Mouse (Mus musculus): ENCODE results near the gene Tmem243.
"Not testable (repeated sequence)": the region's sequence is repeated elsewhere in the genome, so short reads cannot be mapped to it uniquely, and the experiment has no call there.

DNA sequence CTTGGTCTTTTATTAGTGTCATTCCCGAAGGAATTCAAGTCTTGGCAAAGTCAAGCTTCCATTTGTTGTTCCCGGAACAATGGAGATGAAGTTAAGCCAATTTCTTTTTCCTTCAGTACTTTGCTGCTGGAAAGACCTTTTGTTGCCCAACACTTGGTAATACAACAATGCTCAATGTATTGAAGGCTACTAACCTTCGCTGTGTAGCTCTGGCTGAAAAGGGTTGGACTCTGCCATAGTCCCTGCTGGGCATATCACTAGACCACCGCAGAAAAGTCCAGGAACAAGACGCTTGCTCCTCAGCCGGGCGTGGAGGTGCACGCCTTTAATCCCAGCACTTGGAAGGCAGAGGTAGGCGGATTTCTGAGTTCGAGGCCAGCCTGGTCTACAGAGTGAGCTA lies 64.7 kb downstream of the Tmem243 start:
- TF ChIP-seq CTCF (IDR thresholded peaks at IDR 0.05; ENCODE audit: control insufficient read depth, insufficient read depth, low read length); POLR2A (IDR thresholded peaks at IDR 0.05; ENCODE audit: borderline replicate concordance, control insufficient read depth, low read depth, low read length): not testable (repeated sequence)

Measured in bone marrow, adult 2 months (tissue).